ENCODE assay signal across 15 mouse cellular contexts in the genomic region with DNA sequence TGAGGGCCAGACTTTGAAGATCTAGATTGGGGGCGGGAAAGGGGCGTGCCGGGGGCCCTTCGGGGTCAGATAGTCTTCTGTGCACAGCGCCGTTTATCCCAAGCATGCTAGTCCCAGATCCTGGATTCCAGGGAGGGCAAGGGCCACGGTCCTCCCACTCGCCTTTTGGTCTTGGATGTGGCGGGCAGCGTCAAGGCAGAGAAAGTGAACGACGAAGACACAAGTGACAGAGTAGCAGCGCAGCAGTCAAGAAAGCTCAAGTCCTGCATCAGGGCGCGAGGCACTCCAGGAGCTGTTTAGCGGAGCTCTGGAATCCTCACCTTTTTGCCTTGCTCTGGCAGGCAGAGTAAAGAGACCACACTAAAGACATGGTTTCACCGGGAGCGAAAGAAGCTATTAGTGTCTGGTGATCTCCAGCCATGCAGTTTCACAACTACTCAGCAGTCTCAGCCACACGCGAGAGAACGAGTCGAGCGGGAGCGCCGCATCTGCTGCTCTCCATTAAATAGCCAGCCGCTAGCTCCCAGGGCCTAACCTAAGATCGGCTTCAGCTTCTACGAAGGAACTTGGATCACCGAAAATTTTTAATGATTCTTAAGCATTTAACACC. TPM values are rescaled to one million over a fixed set of nuclear protein-coding genes. Genes with fewer than 3 reads are reported as not detected.
DNase-seq lines count a peak whose midpoint lies in the region; ATAC-seq and TF ChIP-seq lines count a peak whose summit lies in the region.
"Had no signal": no experiment of that assay in that cellular context is flagged by ENCODE, and none has a peak within 500 bp of the region (broad histone marks: within the 10 kb centered on the region; RNA-seq: fewer than 3 reads in every experiment).

No protein-coding gene starts in this region.

- H3K4me1 ChIP-seq in ES-E14 (ENCODE audit: control insufficient read depth in 2 of 2, insufficient read depth in 2 of 2, low read length in 2 of 2, poor library complexity in 1 of 2) = peaks cover 7 to 10% of the 10 kb centered on the region in 2 experiments
- H3K4me1 ChIP-seq in hindbrain, embryonic 13.5 days (replicated peaks) = 0 out of 2 replicates have a peak, but pooled peaks cover 9% of the 10 kb centered on the region
- no peaks in the 10 kb centered on the region for H3K4me1 ChIP-seq in midbrain, embryonic 14.5 days (ENCODE audit: control insufficient read depth, insufficient read depth, low read length)
- H3K4me1 ChIP-seq: embryonic facial prominence, embryonic 15.5 days had no signal

- H3K9me3 ChIP-seq in ES-E14 (ENCODE audit: control insufficient read depth, insufficient read depth, low read depth, low read length) = no peaks in the 10 kb centered on the region
- H3K9me3 ChIP-seq in hindbrain, embryonic 13.5 days = no peaks in the 10 kb centered on the region
- no peaks in the 10 kb centered on the region for H3K9me3 ChIP-seq in midbrain, embryonic 14.5 days (ENCODE audit: control insufficient read depth, low read length)
- H3K9me3 ChIP-seq: embryonic facial prominence, embryonic 15.5 days had no signal

- H3K27ac ChIP-seq in ES-E14 (ENCODE audit: insufficient read depth, low read depth, low read length, poor library complexity, severe bottlenecking) = no peak overlapping the region
- H3K27ac ChIP-seq in hindbrain, embryonic 13.5 days = no peak overlapping the region
- H3K27ac ChIP-seq in midbrain, embryonic 14.5 days (replicated peaks; ENCODE audit: low read depth, low read length) = no peak overlapping the region
- H3K27ac ChIP-seq: embryonic facial prominence, embryonic 15.5 days had no signal

- WGBS in hindbrain, embryonic 13.5 days = 17% methylated on average over 29 of the region's 29 CpGs
- WGBS in midbrain, embryonic 14.5 days = 25% methylated on average over 29 of the region's 29 CpGs

- H3K9ac ChIP-seq in ES-E14 (ENCODE audit: insufficient read depth, low read depth, low read length, poor library complexity, severe bottlenecking) = peak overlapping the region; percentile 48; the same call in 1 of the 2 replicates
- H3K9ac ChIP-seq in hindbrain, embryonic 13.5 days = no peak overlapping the region
- H3K9ac ChIP-seq in midbrain, embryonic 14.5 days (replicated peaks; ENCODE audit: low read length) = no peak overlapping the region
- H3K9ac ChIP-seq: embryonic facial prominence, embryonic 15.5 days; lung, embryonic 14.5 days had no signal

- DNase-seq in ES-E14 (ENCODE audit: low read depth, low spot score) = no peak
- peak; percentile 55 for DNase-seq in embryo, embryonic 10.5 days (ENCODE audit: low spot score)
- DNase-seq in midbrain, embryonic 14.5 days = peak; percentile 51
- no peak for DNase-seq in thymus, postnatal 14 days
- DNase-seq: adrenal gland, adult 2 months; cerebellum, adult 11-12 months; kidney, adult 18-20 months; layer of hippocampus, adult 9-11 months; lung, embryonic 14.5 days had no signal

- no peaks in the 10 kb centered on the region for H3K36me3 ChIP-seq in ES-E14 (ENCODE audit: control insufficient read depth, insufficient read depth, low read length, poor library complexity, severe bottlenecking)
- no peaks in the 10 kb centered on the region for H3K36me3 ChIP-seq in hindbrain, embryonic 13.5 days
- no peaks in the 10 kb centered on the region for H3K36me3 ChIP-seq in midbrain, embryonic 14.5 days (ENCODE audit: control insufficient read depth, insufficient read depth, low read length)
- H3K36me3 ChIP-seq: embryonic facial prominence, embryonic 15.5 days had no signal

- H3K4me2 ChIP-seq in hindbrain, embryonic 13.5 days = peak overlapping the region; percentile 34
- peak overlapping the region; percentile 38 for H3K4me2 ChIP-seq in midbrain, embryonic 14.5 days (ENCODE audit: low read length)
- H3K4me2 ChIP-seq: embryonic facial prominence, embryonic 15.5 days; lung, embryonic 14.5 days had no signal

- no peak for ATAC-seq in hindbrain, embryonic 13.5 days (ENCODE audit: low FRiP score)
- ATAC-seq in midbrain, embryonic 14.5 days (ENCODE audit: low FRiP score, low TSS enrichment) = no peak
- no peak for ATAC-seq in erythroblast, adult 5-6 weeks (replicated peaks; ENCODE audit: low FRiP score, poor library complexity, severe bottlenecking)
- no peak for ATAC-seq in frontal cortex, adult (ENCODE audit: low TSS enrichment)

- in situ Hi-C loops in ES-E14 (cut with MboI; ENCODE audit: low sequenced_read_pairs in 2 of 2, unreplicated experiment in 2 of 2) = loop anchor here in 1 of 2 experiments (25.0 kb wide), 2 partner anchors 122 to 472 kb away; no protein-coding TSS in a partner anchor

- peaks cover 56% of the 10 kb centered on the region for H3K27me3 ChIP-seq in hindbrain, embryonic 13.5 days
- peaks cover 15% of the 10 kb centered on the region; the same call in 1 of the 2 replicates for H3K27me3 ChIP-seq in midbrain, embryonic 14.5 days (ENCODE audit: control insufficient read depth, insufficient read depth, low read length)

- peak overlapping the region; percentile 36 to 49; a peak in 3 of 4 replicates for H3K4me3 ChIP-seq in ES-E14 (ENCODE audit: insufficient read depth in 1 of 2, low read depth in 1 of 2, low read length in 2 of 2, poor library complexity in 1 of 2, severe bottlenecking in 1 of 2)
- H3K4me3 ChIP-seq in hindbrain, embryonic 13.5 days = peak overlapping the region; percentile 8; the same call in 1 of the 2 replicates
- H3K4me3 ChIP-seq in midbrain, embryonic 14.5 days (replicated peaks; ENCODE audit: low read depth, low read length) = no peak overlapping the region
- H3K4me3 ChIP-seq: embryonic facial prominence, embryonic 15.5 days had no signal

TF ChIP-seq in ES-E14, 5 proteins besides CTCF, POLR2A, EP300 and RAD21:
- TF ChIP-seq ZNF384 (IDR thresholded peaks at IDR 0.05; ENCODE audit: low read depth, low read length) (no peak), MAFK (IDR thresholded peaks at IDR 0.05; ENCODE audit: insufficient read depth, low read depth, low read length) (no peak), CHD2 (IDR thresholded peaks at IDR 0.05; ENCODE audit: low read depth, low read length) (no peak), ZC3H11A (IDR thresholded peaks at IDR 0.05; ENCODE audit: borderline replicate concordance, low read depth, low read length) (no peak), HCFC1 (IDR thresholded peaks at IDR 0.05; ENCODE audit: borderline replicate concordance, insufficient read depth, low read length) (no peak)

RNA-seq across cellular contexts. Expression of a gene that starts 7.1 kb away (rescaled TPM):
- 40.4 and 41.0 TPM in 2 replicates for total RNA-seq in ES-E14 (2012; rRNA removed)
- 17.4 and 23.2 TPM in 2 replicates for polyA plus RNA-seq in hindbrain, embryonic 13.5 days (2015; fragmentation: Nextera tagmentation; extraction: Ambion mirVana)
- 19.9 and 26.9 TPM in 2 replicates for polyA plus RNA-seq in midbrain, embryonic 14.5 days (2014; fragmentation: Nextera tagmentation; extraction: Ambion mirVana)
- total RNA-seq in erythroblast, adult 5-6 weeks (2015; ENCODE audit: low replicate concordance) = not detected in 2 replicates
- total RNA-seq in erythroblast, adult 5-6 weeks (2017; ENCODE audit: low replicate concordance) = not detected in 2 replicates
- total RNA-seq: adrenal gland, adult 2 months; gastrocnemius, postnatal 4 days had no signal
- polyA plus RNA-seq: adrenal gland, adult 2 months; lung, embryonic 14.5 days; thymus, postnatal 0 days had no signal

Comparison
In these comparisons a context has a peak if more than half of its experiments do, and no peak if none do; other contexts are left out.
1. DNase-seq: peak in embryo, embryonic 10.5 days (single experiment) and midbrain, embryonic 14.5 days (single experiment); none in ES-E14 (single experiment) and thymus, postnatal 14 days (single experiment).
2. RNA of a gene that starts 7.1 kb away (total RNA-seq): 40.4 to 41.0 TPM in ES-E14; not detected in erythroblast, adult 5-6 weeks; every median in the first group is over 10 times any median in the second.